Mouse (Mus musculus): ENCODE data around the gene D5Ertd579e. TPM values are rescaled to one million over a fixed set of nuclear protein-coding genes. Genes with fewer than 3 reads are reported as not detected.

Gene D5Ertd579e
- polyA plus RNA-seq, 1 experiment, result 356 TPM

GRCm38 (mm10) chr5:36575745-36576144 is 120.1 kb downstream of the D5Ertd579e start:
- Histone ChIP-seq H3K4me3 (ENCODE audit: insufficient read depth, low read depth, low read length) (no peak overlapping the region), H3K27ac (ENCODE audit: insufficient read depth, low read depth, low read length) (no peak overlapping the region), H3K4me1 (ENCODE audit: control insufficient read depth, insufficient read depth, low read length) (peaks cover 24% of the 10 kb centered on the region)
- 84% methylated on average over 1 of the region's 1 CpGs for WGBS
- TF ChIP-seq CTCF (IDR thresholded peaks at IDR 0.05; ENCODE audit: insufficient read depth, low read depth, low read length) (no peak), POLR2A (IDR thresholded peaks at IDR 0.05; ENCODE audit: insufficient read depth, low read depth, low read length) (no peak)

- no peak overlapping the region for H3K4me3 ChIP-seq (ENCODE audit: insufficient read depth, low read depth, low read length)
- no peak overlapping the region for H3K27ac ChIP-seq (ENCODE audit: insufficient read depth, low read depth, low read length)
- 60% methylated on average over 3 of the region's 3 CpGs for whole genome bisulfite sequencing
- TF ChIP-seq POLR2A (IDR thresholded peaks at IDR 0.05; ENCODE audit: insufficient read depth, low read depth, low read length) (no peak), CTCF (IDR thresholded peaks at IDR 0.05; ENCODE audit: insufficient read depth, low read depth, low read length) (no peak)
- H3K4me1 ChIP-seq (ENCODE audit: control insufficient read depth, insufficient read depth, low read length), result peaks cover 24% of the 10 kb centered on the region
Observed at GRCm38 (mm10) chr5:36575227-36575626, 120.6 kb downstream of the D5Ertd579e start.

GRCm38 (mm10) chr5:36574147-36574870 is 121.5 kb downstream of the D5Ertd579e start:
- TF ChIP-seq POLR2A (IDR thresholded peaks at IDR 0.05; ENCODE audit: insufficient read depth, low read depth, low read length) (no peak), CTCF (IDR thresholded peaks at IDR 0.05; ENCODE audit: insufficient read depth, low read depth, low read length) (no peak)
- WGBS, result 45% methylated on average over 8 of the region's 8 CpGs
- H3K27ac ChIP-seq (ENCODE audit: insufficient read depth, low read depth, low read length), result 0 out of 2 replicates have a peak overlapping the region, but pooled peaks have one; percentile 2
- H3K4me3 ChIP-seq (ENCODE audit: insufficient read depth, low read depth, low read length), result no peak overlapping the region
- peaks cover 18% of the 10 kb centered on the region for H3K4me1 ChIP-seq (ENCODE audit: control insufficient read depth, insufficient read depth, low read length)

- H3K27ac ChIP-seq (ENCODE audit: insufficient read depth, low read depth, low read length), result 0 out of 2 replicates have a peak overlapping the region, but pooled peaks have one; percentile 48
- TF ChIP-seq POLR2A (IDR thresholded peaks at IDR 0.05; ENCODE audit: insufficient read depth, low read depth, low read length), result no peak
- no peak for TF ChIP-seq CTCF (IDR thresholded peaks at IDR 0.05; ENCODE audit: insufficient read depth, low read depth, low read length)
- peaks cover 18% of the 10 kb centered on the region for H3K4me1 ChIP-seq (ENCODE audit: control insufficient read depth, insufficient read depth, low read length)
- 29% methylated on average over 3 of the region's 3 CpGs for WGBS
- no peak overlapping the region for H3K4me3 ChIP-seq (ENCODE audit: insufficient read depth, low read depth, low read length)
Observed at GRCm38 (mm10) chr5:36573354-36573753, 122.5 kb downstream of the D5Ertd579e start.

GRCm38 (mm10) chr5:36571371-36571770 is 124.5 kb downstream of the D5Ertd579e start:
- no peak for TF ChIP-seq POLR2A (IDR thresholded peaks at IDR 0.05; ENCODE audit: insufficient read depth, low read depth, low read length)
- no peak for TF ChIP-seq CTCF (IDR thresholded peaks at IDR 0.05; ENCODE audit: insufficient read depth, low read depth, low read length)
- Histone ChIP-seq H3K4me1 (ENCODE audit: control insufficient read depth, insufficient read depth, low read length) (peaks cover 21% of the 10 kb centered on the region), H3K4me3 (ENCODE audit: insufficient read depth, low read depth, low read length) (no peak overlapping the region), H3K27ac (ENCODE audit: insufficient read depth, low read depth, low read length) (no peak overlapping the region)
- WGBS, result 91% methylated on average over 16 of the region's 16 CpGs

- peaks cover 24% of the 10 kb centered on the region for H3K4me1 ChIP-seq (ENCODE audit: control insufficient read depth, insufficient read depth, low read length)
- WGBS, result 88% methylated on average over 4 of the region's 4 CpGs
- H3K4me3 ChIP-seq (ENCODE audit: insufficient read depth, low read depth, low read length), result no peak overlapping the region
- no peak overlapping the region for H3K27ac ChIP-seq (ENCODE audit: insufficient read depth, low read depth, low read length)
- TF ChIP-seq POLR2A (IDR thresholded peaks at IDR 0.05; ENCODE audit: insufficient read depth, low read depth, low read length) (no peak), CTCF (IDR thresholded peaks at IDR 0.05; ENCODE audit: insufficient read depth, low read depth, low read length) (no peak)
Observed at GRCm38 (mm10) chr5:36570546-36571245, 125.1 kb downstream of the D5Ertd579e start.

- Histone ChIP-seq H3K27ac (ENCODE audit: insufficient read depth, low read depth, low read length) (no peak overlapping the region), H3K4me1 (ENCODE audit: control insufficient read depth, insufficient read depth, low read length) (peaks cover 19% of the 10 kb centered on the region), H3K4me3 (ENCODE audit: insufficient read depth, low read depth, low read length) (no peak overlapping the region)
- TF ChIP-seq CTCF (IDR thresholded peaks at IDR 0.05; ENCODE audit: insufficient read depth, low read depth, low read length), result no peak
- no peak for TF ChIP-seq POLR2A (IDR thresholded peaks at IDR 0.05; ENCODE audit: insufficient read depth, low read depth, low read length)
- 93% methylated on average over 7 of the region's 7 CpGs for WGBS
Observed at GRCm38 (mm10) chr5:36570098-36570497, 125.7 kb downstream of the D5Ertd579e start.

GRCm38 (mm10) chr5:36568118-36568517 is 127.7 kb downstream of the D5Ertd579e start:
- Histone ChIP-seq H3K27ac (ENCODE audit: insufficient read depth, low read depth, low read length) (no peak overlapping the region), H3K4me1 (ENCODE audit: control insufficient read depth, insufficient read depth, low read length) (peaks cover 11% of the 10 kb centered on the region), H3K4me3 (ENCODE audit: insufficient read depth, low read depth, low read length) (no peak overlapping the region)
- TF ChIP-seq CTCF (IDR thresholded peaks at IDR 0.05; ENCODE audit: insufficient read depth, low read depth, low read length) (no peak), POLR2A (IDR thresholded peaks at IDR 0.05; ENCODE audit: insufficient read depth, low read depth, low read length) (no peak)
- WGBS, result 85% methylated on average over 4 of the region's 4 CpGs

- Histone ChIP-seq H3K4me3 (ENCODE audit: insufficient read depth, low read depth, low read length) (no peak overlapping the region), H3K4me1 (ENCODE audit: control insufficient read depth, insufficient read depth, low read length) (peaks cover 12% of the 10 kb centered on the region), H3K27ac (ENCODE audit: insufficient read depth, low read depth, low read length) (no peak overlapping the region)
- WGBS, result 45% methylated on average over 2 of the region's 2 CpGs
- no peak for TF ChIP-seq CTCF (IDR thresholded peaks at IDR 0.05; ENCODE audit: insufficient read depth, low read depth, low read length)
- TF ChIP-seq POLR2A (IDR thresholded peaks at IDR 0.05; ENCODE audit: insufficient read depth, low read depth, low read length), result no peak
Observed at GRCm38 (mm10) chr5:36567627-36568026, 128.2 kb downstream of the D5Ertd579e start.
